Mouse (Mus musculus) bone marrow macrophage, adult 2 months (primary cell): ENCODE data around the gene Mycl. TPM values are rescaled to one million over a fixed set of nuclear protein-coding genes. Genes with fewer than 3 reads are reported as not detected.
"Not testable (repeated sequence)": the region's sequence is repeated elsewhere in the genome, so short reads cannot be mapped to it uniquely, and the experiment has no call there.

ENCODE experiments used
- H3K27ac ChIP-seq: 2 replicates; pipeline ENCODE4 v1.5.1; 2012; ENCODE audit warnings: low read depth, low read length; ENCODE audit not compliant: insufficient read depth
- H3K4me1 ChIP-seq: 2 replicates; pipeline ENCODE4 v1.6.1; 2012; ENCODE audit warnings: low read length; ENCODE audit not compliant: control insufficient read depth, insufficient read depth
- H3K4me3 ChIP-seq: 2 replicates; pipeline ENCODE4 v1.5.1; 2012; ENCODE audit warnings: mild to moderate bottlenecking, low read length, moderate library complexity; ENCODE audit not compliant: insufficient read depth
- CTCF ChIP-seq: IDR thresholded peaks from 2 replicates; pipeline ENCODE4 v1.5.1; 2012; ENCODE audit warnings: low read depth, mild to moderate bottlenecking, low read length, moderate library complexity
- POLR2A ChIP-seq: IDR thresholded peaks from 2 replicates; pipeline ENCODE4 v1.6.1; 2012; ENCODE audit warnings: mild to moderate bottlenecking, low read depth, low read length, borderline replicate concordance
- polyA plus RNA-seq: library from polyadenylated mRNA; stranded (reverse); fragments of >200 nt; gene quantifications from 2 replicates; pipeline ENCODE4 v1.2.4, GENCODE M21; 2012; ENCODE audit not compliant: missing spikeins, insufficient read depth, insufficient read length

Mycl gene
- polyA plus RNA-seq, 1 experiment, result 0.29 TPM

DNA sequence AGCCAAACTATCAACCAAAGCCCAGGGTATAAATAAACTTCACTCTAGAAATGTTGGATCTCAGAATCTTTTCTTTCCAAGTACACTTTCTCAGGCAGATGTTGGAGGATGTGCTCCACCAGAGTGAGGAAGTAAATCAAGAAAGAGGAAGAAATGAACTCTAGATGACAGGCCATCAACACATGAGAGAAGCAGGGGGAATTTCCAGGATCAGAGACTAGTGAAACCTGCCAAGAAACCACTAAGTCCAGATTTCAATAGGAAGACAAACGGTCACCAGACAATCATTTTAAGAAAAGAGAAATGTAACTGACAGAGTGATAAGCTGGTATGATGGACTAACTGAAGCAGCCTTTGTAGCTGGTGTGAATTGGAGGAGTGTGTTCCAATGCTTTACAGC, 4.3 kb upstream of the Mycl start:
- TF ChIP-seq CTCF, result no peak
- TF ChIP-seq POLR2A, result no peak
- H3K27ac ChIP-seq, result peak overlapping the region; percentile 53
- peaks cover 16% of the 10 kb centered on the region for H3K4me1 ChIP-seq

GRCm38 (mm10) chr4:122992276-122992675, 3.2 kb upstream of the Mycl start:
- TF ChIP-seq POLR2A (no peak), CTCF (no peak)
- Histone ChIP-seq H3K4me3 (no peak overlapping the region), H3K4me1 (peaks cover 16% of the 10 kb centered on the region)

More for the DNA sequence above, 4.3 kb upstream of the Mycl start:
- no peak overlapping the region for H3K4me3 ChIP-seq

DNA sequence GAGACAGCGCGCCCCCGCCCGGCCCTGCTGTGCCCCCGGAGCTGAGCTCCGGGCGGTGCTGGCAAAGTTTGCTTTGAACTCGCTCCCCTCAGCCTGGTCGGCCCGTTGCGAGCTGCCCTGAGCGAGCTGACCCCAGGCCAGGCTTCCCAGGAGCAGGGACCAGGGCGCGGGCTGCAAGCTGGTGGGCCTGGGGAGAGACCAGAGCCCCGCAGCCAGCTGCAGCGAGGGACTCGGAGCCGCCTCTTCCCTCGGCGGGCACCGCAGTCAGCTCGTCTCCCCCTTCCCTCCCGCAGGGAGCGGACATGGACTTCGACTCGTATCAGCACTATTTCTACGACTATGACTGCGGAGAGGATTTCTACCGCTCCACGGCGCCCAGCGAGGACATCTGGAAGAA, 767 bp downstream of the Mycl start:
- TF ChIP-seq POLR2A (no peak), CTCF (no peak)
- Histone ChIP-seq H3K4me3 (peak overlapping the region; percentile 67), H3K4me1 (peaks cover 7% of the 10 kb centered on the region), H3K27ac (no peak overlapping the region)

More at GRCm38 (mm10) chr4:122992276-122992675, 3.2 kb upstream of the Mycl start:
- H3K27ac ChIP-seq, result no peak overlapping the region

DNA sequence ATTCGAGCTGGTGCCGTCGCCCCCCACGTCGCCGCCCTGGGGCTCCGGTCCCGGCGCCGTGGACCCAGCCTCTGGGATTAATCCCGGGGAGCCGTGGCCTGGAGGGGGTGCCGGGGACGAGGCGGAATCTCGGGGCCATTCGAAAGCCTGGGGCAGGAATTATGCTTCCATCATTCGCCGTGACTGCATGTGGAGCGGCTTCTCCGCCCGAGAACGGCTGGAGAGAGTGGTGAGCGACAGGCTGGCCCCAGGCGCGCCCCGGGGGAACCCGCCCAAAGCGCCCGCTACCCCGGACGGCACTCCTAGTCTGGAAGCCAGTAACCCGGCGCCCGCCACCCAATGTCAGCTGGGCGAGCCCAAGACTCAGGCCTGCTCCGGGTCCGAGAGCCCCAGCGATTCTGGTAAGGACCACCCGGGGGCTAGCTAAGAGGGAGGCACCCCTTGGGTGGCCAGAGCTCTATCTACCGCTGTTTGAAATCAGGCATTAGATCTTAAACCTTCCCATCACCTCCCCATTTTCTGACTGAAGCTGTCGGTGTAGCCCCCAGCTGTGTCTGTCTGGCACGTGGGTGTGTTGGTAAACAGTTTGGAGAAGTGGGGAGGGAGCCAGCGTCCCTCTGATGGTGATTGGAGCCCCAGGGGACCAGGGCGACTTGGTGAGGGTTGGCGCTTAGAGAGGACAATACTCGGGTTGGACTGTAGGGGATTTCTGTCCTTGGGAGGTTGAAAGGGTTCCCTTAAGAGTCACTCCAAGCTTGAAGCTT, 1.3 kb downstream of the Mycl start:
- no peak for TF ChIP-seq CTCF
- TF ChIP-seq POLR2A, result no peak
- Histone ChIP-seq H3K4me3 (peak overlapping the region; percentile 67), H3K27ac (no peak overlapping the region), H3K4me1 (peaks cover 2% of the 10 kb centered on the region; the same call in 1 of the 2 replicates)

- H3K4me1 ChIP-seq, result no peaks in the 10 kb centered on the region
- no peak overlapping the region for H3K4me3 ChIP-seq
- no peak overlapping the region for H3K27ac ChIP-seq
- TF ChIP-seq CTCF (no peak), POLR2A (no peak)
Observed at GRCm38 (mm10) chr4:122998537-122999262, 3.2 kb downstream of the Mycl start.

DNA sequence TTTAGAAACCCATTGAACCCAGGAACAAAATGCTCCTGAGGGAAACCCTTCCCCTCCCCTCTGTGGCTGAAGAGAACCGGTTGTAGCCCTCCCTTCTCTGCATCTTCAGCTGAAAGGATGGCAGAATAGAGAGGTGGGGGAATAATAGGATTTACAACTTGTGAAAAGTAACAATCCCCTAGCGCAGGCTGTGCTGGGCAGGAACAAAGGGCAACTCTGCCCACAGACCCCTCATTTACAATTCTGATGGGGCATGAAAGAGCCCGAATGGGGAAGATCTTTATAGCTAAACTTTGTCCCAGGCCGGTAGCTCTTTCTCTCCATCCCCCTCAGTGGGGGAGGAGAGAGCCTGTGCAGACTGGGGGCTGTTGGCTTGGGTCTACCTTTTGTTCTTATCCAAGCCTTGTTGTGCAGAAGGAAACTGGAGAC, 3.8 kb downstream of the Mycl start:
- H3K4me3 ChIP-seq, result no peak overlapping the region
- H3K27ac ChIP-seq, result no peak overlapping the region
- H3K4me1 ChIP-seq, result no peaks in the 10 kb centered on the region
- no peak for TF ChIP-seq POLR2A
- no peak for TF ChIP-seq CTCF

DNA sequence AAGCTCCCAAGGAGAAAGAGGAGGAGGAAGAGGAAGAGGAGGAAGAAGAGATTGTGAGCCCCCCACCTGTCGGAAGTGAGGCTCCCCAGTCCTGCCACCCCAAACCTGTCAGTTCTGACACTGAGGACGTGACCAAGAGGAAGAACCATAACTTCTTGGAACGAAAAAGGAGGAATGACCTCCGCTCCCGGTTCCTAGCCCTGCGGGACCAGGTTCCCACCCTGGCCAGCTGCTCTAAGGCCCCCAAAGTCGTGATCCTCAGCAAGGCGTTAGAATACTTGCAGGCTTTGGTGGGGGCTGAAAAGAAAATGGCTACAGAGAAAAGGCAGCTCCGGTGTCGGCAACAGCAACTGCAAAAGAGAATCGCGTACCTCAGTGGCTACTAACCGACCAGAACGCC, 4.7 kb downstream of the Mycl start:
- TF ChIP-seq POLR2A, result no peak
- TF ChIP-seq CTCF, result no peak
- Histone ChIP-seq H3K4me1 (no peaks in the 10 kb centered on the region), H3K27ac (no peak overlapping the region), H3K4me3 (no peak overlapping the region)

DNA sequence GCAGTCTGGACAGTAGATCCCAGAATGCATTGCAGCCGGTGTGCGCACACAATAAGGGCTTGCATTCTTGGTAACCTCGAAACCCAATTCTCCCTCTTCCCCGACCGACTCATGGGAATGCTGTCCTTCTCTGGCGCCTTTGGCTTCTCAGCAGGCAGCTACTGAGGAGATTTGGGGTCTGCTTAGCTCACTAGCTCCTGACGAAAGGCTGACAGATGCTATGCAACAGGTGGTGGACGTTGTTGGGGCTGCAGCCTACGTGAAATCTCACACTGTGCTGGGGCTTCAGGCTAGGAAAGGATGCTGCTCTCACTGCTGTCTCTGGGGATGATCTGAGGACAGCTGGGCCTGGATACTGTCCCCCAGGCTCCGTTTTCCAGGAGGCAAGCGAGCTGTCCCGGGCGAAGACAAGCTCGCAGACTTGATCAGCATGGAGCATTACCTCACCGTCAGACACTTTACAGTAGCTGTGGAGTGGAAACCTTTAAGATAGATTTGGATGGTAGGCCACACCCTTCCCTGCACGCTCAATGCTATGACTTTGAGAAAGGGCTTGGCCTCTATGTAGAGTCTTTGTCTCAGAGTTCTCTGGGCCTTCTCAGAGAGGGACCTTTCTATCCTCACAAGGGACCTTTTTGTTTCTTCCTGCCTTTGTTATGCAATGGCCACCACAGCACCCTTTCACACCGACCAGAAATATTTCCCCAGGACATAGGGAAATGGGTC, 5.3 kb downstream of the Mycl start:
- no peak overlapping the region for H3K4me3 ChIP-seq
- no peak overlapping the region for H3K27ac ChIP-seq
- H3K4me1 ChIP-seq, result no peaks in the 10 kb centered on the region
- TF ChIP-seq CTCF (no peak), POLR2A (no peak)

GRCm38 (mm10) chr4:123005054-123005966, 9.9 kb downstream of the Mycl start:
- Histone ChIP-seq H3K27ac (no peak overlapping the region), H3K4me3 (no peak overlapping the region), H3K4me1 (no peaks in the 10 kb centered on the region)
- TF ChIP-seq POLR2A, result no peak
- no peak for TF ChIP-seq CTCF

DNA sequence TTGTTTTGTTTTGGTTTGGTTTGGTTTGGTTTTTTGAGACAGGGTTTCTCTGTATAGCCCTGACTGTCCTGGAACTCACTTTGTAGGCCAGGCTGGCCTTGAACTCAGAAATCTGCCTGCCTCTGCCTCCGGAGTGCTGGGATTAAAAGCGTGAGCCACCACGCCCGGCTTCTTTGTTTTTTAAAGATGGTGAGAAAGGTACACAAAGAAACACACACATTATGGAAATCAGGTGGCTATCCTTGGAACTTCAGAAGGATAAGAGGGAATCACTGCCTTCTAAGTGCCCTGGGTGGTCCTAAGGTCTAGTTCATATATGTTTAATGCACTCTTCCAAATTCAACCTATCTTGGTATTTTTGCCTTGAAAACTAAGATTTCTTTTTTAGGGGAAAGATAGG, 17.0 kb downstream of the Mycl start:
- H3K27ac ChIP-seq, H3K4me1 ChIP-seq, H3K4me3 ChIP-seq: not testable (repeated sequence)
